Mouse (Mus musculus) layer of hippocampus, adult 11-12 months (tissue): ENCODE data around the gene Gstcd.

ENCODE experiments used
- DNase-seq: peaks from one replicate; pipeline ENCODE4 v3.0.0; 2022; ENCODE audit warnings: low spot score

The Gstcd gene

DNA sequence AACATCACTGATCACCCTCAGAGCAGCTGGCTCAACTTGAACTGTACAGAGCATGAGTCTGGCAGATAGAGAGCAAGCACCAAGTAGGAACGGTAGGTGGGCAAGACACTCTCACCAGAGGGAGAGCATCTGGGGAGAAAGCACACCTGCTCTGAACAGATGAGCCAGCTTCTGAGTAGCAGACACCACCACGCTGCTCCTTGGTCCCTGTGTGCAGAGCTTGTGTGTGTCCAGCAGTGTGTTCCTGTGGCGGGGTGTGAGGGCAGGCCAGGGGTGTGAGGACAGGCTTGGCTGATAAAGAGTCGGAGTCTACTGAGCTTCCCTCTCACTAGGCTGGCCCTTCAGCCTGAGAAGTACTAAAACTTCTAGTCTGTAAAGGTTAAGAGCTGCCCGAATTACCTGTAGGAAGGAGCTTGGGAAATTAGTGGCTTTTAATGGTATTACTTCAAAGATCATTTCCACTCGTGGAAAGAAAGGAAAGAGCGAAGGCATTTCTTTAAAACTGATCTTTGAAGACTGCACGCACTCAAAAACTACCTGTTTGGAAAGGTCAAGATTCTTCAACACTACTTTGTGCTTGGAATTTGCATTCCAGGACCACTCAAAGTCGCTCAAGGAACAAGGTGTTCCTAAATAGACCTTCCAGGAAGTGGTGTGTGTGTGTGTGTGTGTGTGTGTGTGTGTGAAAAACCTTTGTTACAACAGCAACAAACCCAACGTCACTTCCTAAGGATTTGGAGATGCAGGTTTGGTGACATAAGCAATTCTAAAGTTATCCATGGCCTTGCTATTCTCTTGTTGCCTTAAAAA lies 151.4 kb downstream of the Gstcd start:
- no peak for DNase-seq

DNA sequence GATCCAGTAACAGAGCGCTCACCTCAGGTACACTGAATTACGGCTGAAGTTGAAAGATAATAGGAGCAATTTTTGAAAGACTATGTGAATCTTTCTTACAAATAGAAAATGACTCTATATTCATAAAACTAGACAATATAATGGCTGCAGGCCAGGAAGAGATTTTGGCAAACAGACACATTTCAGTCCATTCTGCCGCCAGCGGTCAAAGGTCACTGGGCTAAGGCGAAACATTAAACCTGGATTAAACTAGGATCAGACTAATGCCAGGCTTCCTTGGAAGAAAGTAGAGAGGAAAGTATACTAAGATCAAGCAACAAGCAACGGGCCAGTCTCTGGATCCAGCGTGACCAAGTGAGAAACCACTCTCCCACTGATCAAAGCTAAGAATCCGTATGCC lies 152.8 kb downstream of the Gstcd start:
- no peak for DNase-seq

DNA sequence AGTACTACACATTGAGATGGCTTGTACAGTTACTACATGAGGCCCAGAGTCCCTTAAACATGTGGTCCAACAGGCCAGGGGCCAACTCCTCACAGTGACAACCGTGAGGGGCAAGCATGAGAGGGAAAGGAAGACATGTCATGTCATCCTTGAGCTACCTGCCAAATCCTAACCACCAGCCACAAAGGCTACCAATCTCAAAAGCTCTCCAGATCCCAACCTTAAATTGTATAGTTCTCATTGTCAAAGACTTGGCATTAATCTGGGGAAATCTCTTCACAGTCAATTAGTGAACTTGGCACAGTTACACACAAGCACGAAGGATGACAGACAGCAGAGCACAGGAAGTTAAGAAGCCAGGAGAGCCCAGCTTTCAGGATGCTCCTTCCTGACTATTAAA lies 157.2 kb downstream of the Gstcd start:
- no peak for DNase-seq
